Mouse (Mus musculus): Measurements from ENCODE around the gene Tubb2a.

GRCm38 (mm10) chr13:34109677-34110058 lies 31.9 kb upstream of the Tubb2a start:
- TF ChIP-seq NELFE (IDR thresholded peaks at IDR 0.05; ENCODE audit: low read depth, low read length) (no peak), USF1 (IDR thresholded peaks at IDR 0.05; ENCODE audit: low read depth, low read length) (no peak), CTCF (conservative IDR thresholded peaks at IDR 0.05 in 1 of 2, IDR thresholded peaks at IDR 0.05 in 1 of 2; ENCODE audit: low read depth in 2 of 2, low read length in 2 of 2) (no peak)
